Mouse (Mus musculus): ENCODE measurements around the gene Vmn1r69.

Vmn1r69 gene

GRCm38 (mm10) chr7:10613559-10613958, at the start of gene Vmn1r69:
TSS of gene Vmn1r69 (minus strand) at chr7:10613659.
- DNase-seq (ENCODE audit: low spot score in 2 of 2): no peak

GRCm38 (mm10) chr7:10631232-10631631, 17.8 kb upstream of the Vmn1r69 start, which contains the start of gene Vmn1r70:
TSS of gene Vmn1r70 (plus strand) at chr7:10631532.
- no peak for DNase-seq (ENCODE audit: low spot score in 2 of 2)

DNA sequence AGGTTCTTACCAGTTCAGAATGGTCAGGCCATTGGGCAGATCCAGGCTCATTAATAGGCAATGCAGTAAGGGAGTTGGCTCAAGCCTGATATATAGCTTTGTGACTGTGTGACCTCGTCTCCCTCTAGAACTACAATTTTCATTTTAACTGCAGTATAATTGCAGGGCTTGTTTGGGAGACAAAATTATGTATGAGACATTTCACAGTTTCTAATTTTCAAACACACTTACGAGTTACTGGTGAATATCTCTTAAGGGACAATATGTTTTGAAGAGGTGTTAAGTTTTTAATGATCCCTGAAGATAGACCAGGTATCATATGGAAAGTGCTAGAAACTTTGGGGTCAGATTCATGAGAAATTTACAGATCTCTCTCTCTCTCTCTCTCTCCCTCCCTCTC, 55.1 kb downstream of the Vmn1r69 start, which contains the start of gene Vmn1r68:
Gene Vmn1r68 (minus strand): TSS at position 101 of the 400 bp plus-strand sequence.
- no peak for DNase-seq (ENCODE audit: low spot score in 2 of 2)
